Mouse (Mus musculus) MEL (cell line): Measurements from ENCODE around the gene Gm10477. TPM values are rescaled to one million over a fixed set of nuclear protein-coding genes. Genes with fewer than 3 reads are reported as not detected.

ENCODE experiments used
- DNase-seq: peaks from one replicate; pipeline ENCODE4 v3.0.0; 2011; ENCODE audit warnings: low read depth, low spot score
- H3K27ac ChIP-seq: 2 replicates; pipeline ENCODE4 v1.5.1; 2012; ENCODE audit warnings: low read depth, mild to moderate bottlenecking, control low read depth, low read length, moderate library complexity; ENCODE audit not compliant: control insufficient read depth
- H3K27me3 ChIP-seq, 2 experiments: fragments of 150-350 bp in 1 of 2; sonication (generic) in 1 of 2; 2 replicates each; pipeline ENCODE4 v1.6.1; 2012; ENCODE audit warnings: low read length in 2 of 2, mild to moderate bottlenecking in 2 of 2, improper control_type of control experiment in 1 of 2, moderate library complexity in 1 of 2; ENCODE audit not compliant: insufficient read depth in 2 of 2, control insufficient read depth in 1 of 2
- H3K36me3 ChIP-seq, 2 experiments: 2 replicates each; pipeline ENCODE4 v1.6.1; 2012 to 2014; ENCODE audit warnings: low read length in 2 of 2, improper control_type of control experiment in 1 of 2, inconsistent platforms in 1 of 2, mild to moderate bottlenecking in 1 of 2; ENCODE audit not compliant: insufficient read depth in 2 of 2, control insufficient read depth in 1 of 2
- H3K4me1 ChIP-seq, 2 experiments: fragments of 150-350 bp in 1 of 2; sonication (generic) in 1 of 2; 2 replicates each; pipeline ENCODE4 v1.6.1; 2012; ENCODE audit warnings: low read length in 2 of 2, improper control_type of control experiment in 1 of 2, mild to moderate bottlenecking in 1 of 2; ENCODE audit not compliant: insufficient read depth in 2 of 2, control insufficient read depth in 1 of 2
- H3K4me3 ChIP-seq, 2 experiments: fragments of 150-350 bp in 1 of 2; sonication (generic) in 1 of 2; 2 replicates each; pipeline ENCODE4 v1.5.1; 2012; ENCODE audit warnings: low read depth in 2 of 2, low read length in 2 of 2, mild to moderate bottlenecking in 2 of 2, moderate library complexity in 2 of 2, control low read depth in 1 of 2, improper control_type of control experiment in 1 of 2; ENCODE audit not compliant: control insufficient read depth in 1 of 2, insufficient read depth in 1 of 2
- H3K79me2 ChIP-seq: 2 replicates; pipeline ENCODE4 v1.6.1; 2012; ENCODE audit warnings: mild to moderate bottlenecking, low read length, moderate library complexity; ENCODE audit not compliant: control insufficient read depth, poor library complexity, insufficient read depth
- H3K9ac ChIP-seq: 2 replicates; pipeline ENCODE4 v1.6.1; 2012; ENCODE audit warnings: low read depth, mild to moderate bottlenecking, control low read depth, low read length, moderate library complexity; ENCODE audit not compliant: control insufficient read depth, poor library complexity, severe bottlenecking
- H3K9me3 ChIP-seq: fragments of 150-350 bp; sonication (generic); replicated peaks from 2 replicates; pipeline ENCODE4 v1.6.1; 2012; ENCODE audit warnings: mild to moderate bottlenecking, low read length, improper control_type of control experiment, moderate library complexity; ENCODE audit not compliant: insufficient read depth
- BHLHE40 ChIP-seq: IDR thresholded peaks from 2 replicates; pipeline ENCODE4 v1.6.1; 2012; ENCODE audit warnings: low read depth, mild to moderate bottlenecking, inconsistent platforms, low read length, improper control_type of control experiment, borderline replicate concordance
- CHD2 ChIP-seq: IDR thresholded peaks from 2 replicates; pipeline ENCODE4 v1.6.1; 2011; ENCODE audit warnings: low read length, improper control_type of control experiment
- CTCF ChIP-seq, 3 experiments: IDR thresholded peaks in 2 of 3; conservative IDR thresholded peaks in 1 of 3; 2 replicates each; pipeline ENCODE4 v1.5.1; 2011 to 2012; ENCODE audit warnings: low read length in 3 of 3, low read depth in 2 of 3, mild to moderate bottlenecking in 2 of 3, improper control_type of control experiment in 1 of 3, inconsistent platforms in 1 of 3, mixed read lengths in 1 of 3, moderate library complexity in 1 of 3; ENCODE audit not compliant: control insufficient read depth in 1 of 3, insufficient read depth in 1 of 3, poor library complexity in 1 of 3, severe bottlenecking in 1 of 3
- ELF1 ChIP-seq: IDR thresholded peaks from 2 replicates; pipeline ENCODE4 v1.6.1; 2014; ENCODE audit warnings: low read depth, mild to moderate bottlenecking, inconsistent platforms, low read length, improper control_type of control experiment, moderate library complexity
- EP300 ChIP-seq, 2 experiments: IDR thresholded peaks; 2 replicates each; pipeline ENCODE4 v1.6.1; 2011; ENCODE audit warnings: improper control_type of control experiment in 2 of 2, low read length in 2 of 2, low read depth in 1 of 2, mild to moderate bottlenecking in 1 of 2
- ETS1 ChIP-seq: IDR thresholded peaks from 2 replicates; pipeline ENCODE4 v1.6.1; 2012; ENCODE audit warnings: low read depth, mild to moderate bottlenecking, inconsistent platforms, low read length, improper control_type of control experiment, moderate library complexity
- GATA1 ChIP-seq: IDR thresholded peaks from 2 replicates; pipeline ENCODE4 v1.6.1; 2011; ENCODE audit warnings: low read depth, low read length, improper control_type of control experiment
- HCFC1 ChIP-seq: IDR thresholded peaks from 2 replicates; pipeline ENCODE4 v1.6.1; 2012; ENCODE audit warnings: low read depth, mild to moderate bottlenecking, inconsistent platforms, low read length, improper control_type of control experiment, moderate library complexity
- KAT2A ChIP-seq: conservative IDR thresholded peaks from 2 replicates; pipeline ENCODE4 v1.6.1; 2012; ENCODE audit warnings: low read depth, low read length, improper control_type of control experiment, inconsistent platforms
- MAX ChIP-seq: IDR thresholded peaks from 2 replicates; pipeline ENCODE4 v1.6.1; 2011; ENCODE audit warnings: low read length, improper control_type of control experiment
- MAZ ChIP-seq: IDR thresholded peaks from 2 replicates; pipeline ENCODE4 v1.6.1; 2012; ENCODE audit warnings: low read depth, mild to moderate bottlenecking, inconsistent platforms, low read length, improper control_type of control experiment
- MXI1 ChIP-seq: IDR thresholded peaks from 2 replicates; pipeline ENCODE4 v1.6.1; 2011; ENCODE audit warnings: mild to moderate bottlenecking, low read depth, low read length, improper control_type of control experiment
- MYB ChIP-seq: IDR thresholded peaks from 2 replicates; pipeline ENCODE4 v1.6.1; 2011; ENCODE audit warnings: mild to moderate bottlenecking, low read depth, low read length, improper control_type of control experiment
- NELFE ChIP-seq: IDR thresholded peaks from 2 replicates; pipeline ENCODE4 v1.6.1; 2011; ENCODE audit warnings: low read depth, low read length, improper control_type of control experiment
- POLR2A ChIP-seq, 2 experiments: IDR thresholded peaks; 2 replicates each; pipeline ENCODE4 v1.6.1; 2011 to 2012; ENCODE audit warnings: low read length in 2 of 2, mild to moderate bottlenecking in 2 of 2, control low read depth in 1 of 2, improper control_type of control experiment in 1 of 2, low read depth in 1 of 2, moderate library complexity in 1 of 2; ENCODE audit not compliant: control insufficient read depth in 1 of 2, insufficient read depth in 1 of 2, poor library complexity in 1 of 2
- RAD21 ChIP-seq: IDR thresholded peaks from 2 replicates; pipeline ENCODE4 v1.6.1; 2011; ENCODE audit warnings: mild to moderate bottlenecking, low read depth, low read length, improper control_type of control experiment
- RCOR1 ChIP-seq: IDR thresholded peaks from 2 replicates; pipeline ENCODE4 v1.6.1; 2012; ENCODE audit warnings: low read depth, mild to moderate bottlenecking, inconsistent platforms, low read length, improper control_type of control experiment
- SIN3A ChIP-seq: IDR thresholded peaks from 2 replicates; pipeline ENCODE4 v1.6.1; 2012; ENCODE audit warnings: low read length, improper control_type of control experiment, inconsistent platforms
- SMC3 ChIP-seq: IDR thresholded peaks from 2 replicates; pipeline ENCODE4 v1.6.1; 2011; ENCODE audit warnings: low read depth, low read length, improper control_type of control experiment
- TAL1 ChIP-seq: IDR thresholded peaks from 2 replicates; pipeline ENCODE4 v1.6.1; 2012; ENCODE audit warnings: mild to moderate bottlenecking, inconsistent platforms, low read length, moderate library complexity, mixed read lengths
- TBP ChIP-seq: IDR thresholded peaks from 2 replicates; pipeline ENCODE4 v1.8.0; 2011; ENCODE audit warnings: low read depth, low read length, improper control_type of control experiment
- TCF12 ChIP-seq: IDR thresholded peaks from 2 replicates; pipeline ENCODE4 v1.6.1; 2014; ENCODE audit warnings: low read depth, mild to moderate bottlenecking, inconsistent platforms, low read length, improper control_type of control experiment, moderate library complexity
- UBTF ChIP-seq: IDR thresholded peaks from 2 replicates; pipeline ENCODE4 v1.6.1; 2012; ENCODE audit warnings: low read depth, mild to moderate bottlenecking, inconsistent platforms, low read length, improper control_type of control experiment, moderate library complexity, borderline replicate concordance; ENCODE audit not compliant: insufficient read depth
- USF2 ChIP-seq, 2 experiments: IDR thresholded peaks; 2 replicates each; pipeline ENCODE4 v1.6.1; 2011 to 2012; ENCODE audit warnings: improper control_type of control experiment in 2 of 2, low read length in 2 of 2, borderline replicate concordance in 1 of 2, inconsistent platforms in 1 of 2, low read depth in 1 of 2, mild to moderate bottlenecking in 1 of 2; ENCODE audit not compliant: insufficient read depth in 1 of 2
- ZC3H11A ChIP-seq: IDR thresholded peaks from 2 replicates; pipeline ENCODE4 v1.6.1; 2012; ENCODE audit warnings: low read depth, mild to moderate bottlenecking, inconsistent platforms, low read length, improper control_type of control experiment
- ZKSCAN1 ChIP-seq: IDR thresholded peaks from 2 replicates; pipeline ENCODE4 v1.6.1; 2012; ENCODE audit warnings: low read depth, mild to moderate bottlenecking, inconsistent platforms, low read length, improper control_type of control experiment, moderate library complexity
- ZNF384 ChIP-seq: IDR thresholded peaks from 2 replicates; pipeline ENCODE4 v1.6.1; 2012; ENCODE audit warnings: low read depth, mild to moderate bottlenecking, inconsistent platforms, low read length, improper control_type of control experiment
- polyA plus RNA-seq, 2 experiments: library from polyadenylated mRNA; stranded (reverse) in 1 of 2; unstranded in 1 of 2; fragments of >175 nt in 1 of 2; fragments of >200 nt in 1 of 2; gene quantifications; 2 replicates each; pipeline versions ENCODE4 v1.2.1 to v1.2.4; 2012; ENCODE audit warnings: low replicate concordance in 2 of 2, low read depth in 1 of 2; ENCODE audit not compliant: insufficient read length in 2 of 2, insufficient read depth in 1 of 2, missing spikeins in 1 of 2
- total RNA-seq: library from RNA; depleted of rRNA; stranded (reverse); fragments of 300-350 nt; gene quantifications from 2 replicates; pipeline ENCODE4 v1.2.3, GENCODE M21; 2012

Gm10477 gene
- total and polyA plus RNA-seq, 3 experiments: not detected

- TF ChIP-seq RCOR1 (no peak), ETS1 (no peak), CHD2 (no peak), RAD21 (peak; percentile 81), TCF12 (no peak), CTCF (IDR thresholded peaks at IDR 0.05 in 2 of 3, conservative IDR thresholded peaks at IDR 0.05 in 1 of 3; ENCODE audit: control insufficient read depth in 1 of 3, insufficient read depth in 1 of 3, low read depth in 2 of 3, low read length in 3 of 3, poor library complexity in 1 of 3, severe bottlenecking in 1 of 3) (peak; percentile 45 to 82 (median 59)), SMC3 (peak; percentile 82), ZKSCAN1 (no peak), BHLHE40 (no peak), ZC3H11A (peak; percentile 80), ELF1 (no peak), MYB (no peak), MXI1 (no peak), MAX (no peak), ZNF384 (no peak), USF2 (IDR thresholded peaks at IDR 0.05; ENCODE audit: borderline replicate concordance in 1 of 2, insufficient read depth in 1 of 2, low read depth in 1 of 2, low read length in 2 of 2) (no peak), TBP (no peak), MAZ (no peak), UBTF (no peak), NELFE (no peak), POLR2A (IDR thresholded peaks at IDR 0.05; ENCODE audit: control insufficient read depth in 1 of 2, insufficient read depth in 1 of 2, low read depth in 1 of 2, low read length in 2 of 2, poor library complexity in 1 of 2) (no peak), TAL1 (no peak), HCFC1 (no peak), SIN3A (no peak), KAT2A (no peak), GATA1 (no peak), EP300 (IDR thresholded peaks at IDR 0.05; ENCODE audit: low read depth in 1 of 2, low read length in 2 of 2) (no peak)
- H3K27ac ChIP-seq: no peak overlapping the region
- peak; percentile 74 for DNase-seq
- no peaks in the 10 kb centered on the region for H3K9me3 ChIP-seq
- no peaks in the 10 kb centered on the region for H3K79me2 ChIP-seq
- H3K4me3 ChIP-seq: no peak overlapping the region
- H3K4me1 ChIP-seq: no peaks in the 10 kb centered on the region; a peak in 1 of 4 replicates
- peaks cover 0 to 2% of the 10 kb centered on the region in 2 experiments; a peak in 3 of 4 replicates for H3K36me3 ChIP-seq
- H3K9ac ChIP-seq: no peak overlapping the region
- H3K27me3 ChIP-seq: no peaks in the 10 kb centered on the region
Observed at GRCm38 (mm10) chrX:56489758-56490157, 34.8 kb upstream of the Gm10477 start.
